Mouse (Mus musculus) ES-E14 (cell line): ENCODE results near the gene Sec61a1.

ENCODE experiments used
- CHD2 ChIP-seq: IDR thresholded peaks from 2 replicates; pipeline ENCODE4 v1.6.1; 2014; ENCODE audit warnings: mild to moderate bottlenecking, low read depth, low read length, inconsistent platforms
- HCFC1 ChIP-seq: IDR thresholded peaks from 2 replicates; pipeline ENCODE4 v1.6.1; 2012; ENCODE audit warnings: low read length, inconsistent platforms, borderline replicate concordance; ENCODE audit not compliant: insufficient read depth
- MAFK ChIP-seq: IDR thresholded peaks from 2 replicates; pipeline ENCODE4 v1.6.1; 2014; ENCODE audit warnings: mild to moderate bottlenecking, low read depth, low read length, inconsistent platforms; ENCODE audit not compliant: insufficient read depth
- ZC3H11A ChIP-seq: IDR thresholded peaks from 2 replicates; pipeline ENCODE4 v1.6.1; 2012; ENCODE audit warnings: low read depth, mild to moderate bottlenecking, inconsistent platforms, low read length, borderline replicate concordance
- ZNF384 ChIP-seq: IDR thresholded peaks from 2 replicates; pipeline ENCODE4 v1.6.1; 2012; ENCODE audit warnings: low read depth, low read length, inconsistent platforms

GRCm38 (mm10) chr6:88545397-88545790, 26.7 kb upstream of the Sec61a1 start:
- TF ChIP-seq HCFC1: no peak
- no peak for TF ChIP-seq MAFK
- no peak for TF ChIP-seq CHD2
- TF ChIP-seq ZC3H11A: no peak
- TF ChIP-seq ZNF384: no peak
